Mouse (Mus musculus) E14TG2a.4 (cell line): ENCODE data around the gene Trim67.

ENCODE experiments used
- CTCF ChIP-seq: conservative IDR thresholded peaks from 2 replicates; pipeline ENCODE4 v1.5.1; 2014; ENCODE audit warnings: low read length
- NANOG ChIP-seq: IDR thresholded peaks from 2 replicates; pipeline ENCODE4 v1.6.1; 2014; ENCODE audit warnings: borderline replicate concordance, low read length, mixed read lengths
- POU5F1 ChIP-seq: IDR thresholded peaks from 2 replicates; pipeline ENCODE4 v1.6.1; 2014; ENCODE audit warnings: low read length, borderline replicate concordance

- TF ChIP-seq CTCF = no peak
- no peak for TF ChIP-seq NANOG
- no peak for TF ChIP-seq POU5F1
Measured at GRCm38 (mm10) chr8:124872690-124873089, 79.8 kb downstream of the Trim67 start.
